Mouse (Mus musculus) stomach, embryonic 14.5 days (tissue): ENCODE measurements around the gene Olfr308. TPM values are rescaled to one million over a fixed set of nuclear protein-coding genes. Genes with fewer than 3 reads are reported as not detected.

Experiments
- microRNA-seq: library from miRNA; unstranded; fragments of <30 nt; microRNA quantifications from one replicate; pipeline ENCODE4, GENCODE M21; 2016
- polyA plus RNA-seq: library from polyadenylated mRNA; unstranded; fragments of >200 nt; fragmentation: Nextera tagmentation; extraction: Ambion mirVana; gene quantifications from 2 replicates; pipeline ENCODE4 v1.2.1, GENCODE M21; 2014

Gene Olfr308
- polyA plus RNA-seq, 1 experiment from 2014 or later: not detected

Small RNAs within 50 kb of the gene (microRNA-seq; reads per million reads assigned to microRNA genes)
- gene Gm23192: not detected

Other genes with a start within 250 kb of the Olfr308 start
- gene Vmn2r75, start 153.9 kb downstream of the Olfr308 start, polyA plus RNA-seq: not detected in 2 replicates
- gene Vmn2r76, start 79.3 kb downstream of the Olfr308 start, polyA plus RNA-seq: not detected in 2 replicates
- not detected in 2 replicates for gene Olfr310, start 48.5 kb downstream of the Olfr308 start, polyA plus RNA-seq
- not detected in 2 replicates for gene Olfr309, start 11.9 kb downstream of the Olfr308 start, polyA plus RNA-seq
- gene Olfr307, start 12.0 kb upstream of the Olfr308 start, polyA plus RNA-seq: not detected in 2 replicates
- not detected in 2 replicates for gene Olfr305, start 41.3 kb upstream of the Olfr308 start, polyA plus RNA-seq
- not detected in 2 replicates for gene Olfr304, start 61.0 kb upstream of the Olfr308 start, polyA plus RNA-seq
- not detected in 2 replicates for gene Olfr303, start 72.2 kb upstream of the Olfr308 start, polyA plus RNA-seq
- gene Olfr301, start 78.2 kb upstream of the Olfr308 start, polyA plus RNA-seq: not detected in 2 replicates
- not detected in 2 replicates for gene Olfr299, start 134.3 kb upstream of the Olfr308 start, polyA plus RNA-seq
- not detected in 2 replicates for gene Olfr298, start 166.9 kb upstream of the Olfr308 start, polyA plus RNA-seq
- gene Olfr297, start 194.3 kb upstream of the Olfr308 start, polyA plus RNA-seq: not detected in 2 replicates